Mouse (Mus musculus) embryo, embryonic 9.5 days (tissue): ENCODE measurements at regions not wholly inside any gene's neighbourhood (a gene's known extent, or its start where the extent isn't known, plus 50 kb on each side); places are given as distances from the start of the nearest gene placed in this dataset.
"Not testable (repeated sequence)": the region's sequence is repeated elsewhere in the genome, so short reads cannot be mapped to it uniquely, and the experiment has no call there.

Experiments
- DNase-seq: peaks from one replicate; pipeline ENCODE4 v3.0.0-alpha.2; 2017; ENCODE audit errors: extremely low spot score

DNA sequence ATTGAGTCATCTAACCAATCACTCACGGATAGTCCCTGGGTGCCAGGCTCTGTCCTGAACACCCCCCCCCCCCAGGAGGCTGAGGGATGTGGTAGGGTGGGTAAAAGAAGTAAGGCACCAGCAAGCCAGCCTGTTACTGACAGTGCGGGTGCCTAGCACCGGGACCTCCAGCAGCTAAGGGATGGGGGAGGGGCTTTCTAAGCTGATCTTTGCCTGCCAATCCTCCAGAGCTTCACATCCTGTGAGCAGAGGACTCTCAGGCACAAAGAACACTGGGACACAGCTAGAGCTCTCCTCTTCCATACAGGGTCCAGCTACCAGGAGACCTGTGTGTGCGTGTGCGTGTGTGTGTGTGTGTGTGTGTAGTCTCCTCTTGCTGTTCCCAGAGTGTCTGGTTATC, 215.9 kb downstream of the Matn1 start:
- no peak for DNase-seq

DNA sequence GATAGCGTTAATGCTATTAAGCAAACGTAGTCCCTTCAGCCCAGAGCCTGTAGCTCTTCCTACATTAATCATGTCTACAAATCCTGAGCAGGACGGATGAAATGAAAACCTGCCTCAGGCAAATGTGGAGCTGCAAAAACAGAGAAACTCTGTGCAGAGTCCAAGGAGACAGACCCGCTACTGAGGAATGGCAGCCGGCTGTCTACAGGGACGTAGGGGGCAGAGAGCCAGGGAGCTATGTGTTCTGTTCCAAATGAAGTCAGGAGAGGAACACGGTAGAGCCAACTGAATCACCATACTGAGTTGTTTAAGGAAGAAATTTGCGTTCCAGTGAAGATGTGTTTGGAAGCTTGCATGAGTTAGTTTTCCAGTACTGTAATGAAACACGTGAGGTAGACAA, 217.3 kb downstream of the Matn1 start:
- no peak for DNase-seq

- DNase-seq, result no peak
These were observed 219.7 kb downstream of the Matn1 start for GRCm38 (mm10) chr4:131163782-131164315.

- DNase-seq, result no peak
These were observed 222.5 kb downstream of the Matn1 start for GRCm38 (mm10) chr4:131166574-131167270.

DNA sequence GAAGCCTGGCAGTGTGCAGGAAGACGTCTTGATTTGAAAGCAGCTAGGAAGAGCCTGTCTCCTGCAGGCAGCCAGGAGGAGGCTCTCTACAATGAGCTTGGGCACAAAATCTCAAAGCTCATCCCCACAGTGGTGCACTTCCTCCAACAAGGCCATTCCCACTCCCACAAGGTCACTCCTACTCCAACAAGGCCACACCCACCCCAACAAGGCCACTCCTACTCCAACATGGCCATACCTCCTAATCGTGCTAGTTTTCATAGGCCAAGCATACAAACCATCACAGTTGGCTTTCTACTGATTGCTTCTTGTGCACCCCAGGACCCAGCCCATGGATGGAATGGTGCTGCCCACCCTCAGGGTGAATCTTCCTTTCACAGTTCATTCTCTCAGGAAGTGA, 223.7 kb downstream of the Matn1 start:
- DNase-seq, result no peak

GRCm38 (mm10) chr4:131173783-131174460, 229.7 kb downstream of the Matn1 start:
- DNase-seq, result no peak

- DNase-seq, result no peak
These were observed 232.5 kb downstream of the Matn1 start for GRCm38 (mm10) chr4:131176701-131177100.

GRCm38 (mm10) chr4:131177889-131178288, 233.7 kb downstream of the Matn1 start:
- DNase-seq, result no peak

GRCm38 (mm10) chr4:131178642-131179041, 234.5 kb downstream of the Matn1 start:
- DNase-seq, result not testable (repeated sequence)

DNA sequence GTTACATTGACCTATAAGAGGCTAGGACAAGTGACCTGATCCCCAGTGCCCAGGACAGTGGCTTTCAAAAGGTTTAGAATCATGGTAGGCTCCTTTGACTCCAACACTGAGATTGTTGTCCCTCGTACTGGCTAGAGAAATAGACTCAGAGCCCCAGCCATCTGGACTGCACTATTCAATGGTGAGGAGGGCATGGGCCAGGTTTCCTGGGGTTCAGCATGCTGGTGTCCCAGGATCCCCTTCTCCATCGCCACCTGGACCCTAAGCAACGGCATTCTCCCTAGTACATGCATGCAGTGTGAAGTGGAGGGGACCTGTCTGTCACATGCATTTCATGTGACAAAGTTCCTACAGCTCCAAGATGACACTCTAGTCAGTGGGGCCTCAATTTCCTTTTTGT, 243.9 kb downstream of the Matn1 start:
- DNase-seq, result no peak

DNA sequence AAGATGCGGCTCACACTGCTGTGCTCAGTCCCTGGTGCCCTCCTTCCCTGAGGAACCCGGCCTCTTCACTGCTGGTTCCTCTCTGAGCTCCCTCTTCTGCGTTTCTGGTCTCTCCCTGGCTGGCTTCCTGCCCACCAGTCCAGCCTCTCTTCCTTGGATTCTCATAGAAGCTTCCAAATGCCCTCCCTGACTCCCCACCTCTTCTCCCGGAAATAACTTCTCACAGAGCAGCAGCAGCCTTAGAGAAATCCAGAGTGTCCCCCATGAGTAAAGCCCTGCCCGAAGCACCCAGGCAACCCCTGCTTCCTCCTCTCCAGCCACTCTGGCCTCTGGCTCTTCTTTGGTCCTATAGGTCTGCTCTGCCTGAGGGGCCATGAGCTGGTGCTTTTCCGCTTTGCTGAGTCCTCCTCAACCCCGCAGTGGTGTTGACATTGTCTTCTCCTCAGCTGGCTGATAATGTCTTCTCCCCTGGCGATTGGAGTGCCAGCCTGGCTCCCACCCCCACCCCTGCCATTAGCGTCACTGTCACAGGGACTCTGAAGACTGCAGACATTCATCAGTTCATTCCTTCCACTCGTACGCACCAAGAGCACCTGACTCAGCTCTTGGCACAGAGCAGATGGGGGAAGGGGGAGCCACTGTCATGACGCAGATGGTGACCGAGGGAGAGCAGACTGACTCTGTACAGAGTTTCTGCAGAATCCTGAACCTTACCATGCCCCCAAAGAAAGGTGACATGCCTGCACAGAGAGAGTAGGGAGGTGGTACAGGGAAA, 247.1 kb downstream of the Matn1 start:
- no peak for DNase-seq

DNA sequence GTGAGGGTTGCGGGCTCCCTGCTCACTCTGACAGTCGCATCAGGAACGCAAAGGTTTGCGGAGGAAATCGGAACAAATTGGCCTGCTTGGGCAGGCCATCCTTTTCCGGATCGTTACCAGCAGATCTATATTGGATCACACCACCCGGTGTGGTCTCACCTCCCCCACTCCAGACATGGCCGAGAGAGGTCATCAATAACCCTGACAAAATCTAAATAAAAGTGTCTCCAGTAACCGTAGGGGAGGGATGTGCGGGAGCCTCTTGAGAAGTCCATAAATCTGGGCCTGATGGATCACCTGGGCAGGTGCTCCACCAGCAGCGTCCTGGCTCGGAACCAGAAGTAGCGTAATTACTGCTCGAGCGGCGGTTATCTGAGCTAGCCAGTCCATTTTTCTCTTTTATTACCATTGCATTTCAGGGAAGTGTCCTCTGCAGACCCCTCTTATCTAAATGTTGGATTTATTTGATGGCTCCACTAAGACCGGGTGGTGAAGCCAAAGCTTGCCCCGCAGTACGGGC, 249.8 kb downstream of the Matn1 start:
- DNase-seq, result no peak

DNA sequence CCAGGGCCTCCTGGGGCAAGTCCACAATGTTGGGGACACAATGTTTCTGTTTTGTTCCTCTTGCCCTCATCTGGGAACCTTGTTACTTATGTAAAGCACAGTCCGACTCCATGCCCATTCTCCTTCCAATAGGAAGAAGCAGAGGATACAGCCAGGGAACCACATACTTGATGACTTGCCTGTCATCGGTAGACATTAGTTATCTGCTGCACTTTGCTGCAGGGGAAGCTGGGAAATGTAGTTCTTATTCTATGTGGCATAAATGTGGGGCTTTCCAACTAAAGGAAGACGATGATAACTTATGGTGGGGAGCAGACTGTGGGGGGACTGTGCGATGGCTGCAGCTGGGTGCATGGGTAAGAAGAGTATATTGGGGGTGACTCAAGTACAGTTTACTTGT, 252.0 kb downstream of the Matn1 start:
- DNase-seq, result no peak

- DNase-seq, result no peak
These were observed 259.5 kb downstream of the Matn1 start for GRCm38 (mm10) chr4:131203721-131204120.

DNA sequence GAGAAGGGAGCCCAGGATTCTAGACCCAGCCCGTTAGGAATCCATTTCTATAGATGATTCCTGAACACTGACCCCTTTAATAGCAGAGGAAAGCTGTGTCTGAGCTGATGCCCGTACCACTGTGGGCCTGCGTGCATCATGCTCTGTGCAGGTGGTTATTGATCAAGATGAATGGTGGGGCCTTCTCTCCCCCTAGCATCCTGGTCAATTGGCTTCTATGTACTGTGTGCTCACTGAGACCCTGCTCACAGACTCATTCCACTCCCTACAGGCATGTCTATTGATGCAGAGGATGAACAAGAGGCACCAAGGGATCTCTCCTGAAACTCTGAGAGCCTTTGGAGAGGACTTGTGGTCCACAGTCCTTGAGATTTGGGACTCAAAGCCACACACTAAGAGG, 260.5 kb downstream of the Matn1 start:
- DNase-seq, result no peak

DNA sequence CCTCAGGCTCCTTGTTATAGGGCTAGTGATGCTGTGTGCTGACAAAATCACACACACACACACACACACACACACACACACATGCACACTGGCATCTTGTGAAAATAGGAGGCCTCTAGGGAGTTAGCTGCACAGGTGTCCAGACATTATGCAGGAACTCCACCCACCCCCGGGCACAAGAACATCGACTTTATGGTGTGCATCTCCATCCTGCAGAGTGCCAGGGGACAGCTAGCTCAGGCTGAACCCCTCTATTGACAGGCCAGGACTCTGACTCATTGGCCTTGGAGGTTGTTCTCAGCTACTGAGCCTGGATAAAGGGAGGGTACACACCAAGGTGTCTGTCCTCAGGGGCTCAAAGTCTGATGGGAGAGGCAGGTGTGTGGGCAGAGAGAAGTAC, 260.9 kb downstream of the Matn1 start:
- DNase-seq, result no peak

DNA sequence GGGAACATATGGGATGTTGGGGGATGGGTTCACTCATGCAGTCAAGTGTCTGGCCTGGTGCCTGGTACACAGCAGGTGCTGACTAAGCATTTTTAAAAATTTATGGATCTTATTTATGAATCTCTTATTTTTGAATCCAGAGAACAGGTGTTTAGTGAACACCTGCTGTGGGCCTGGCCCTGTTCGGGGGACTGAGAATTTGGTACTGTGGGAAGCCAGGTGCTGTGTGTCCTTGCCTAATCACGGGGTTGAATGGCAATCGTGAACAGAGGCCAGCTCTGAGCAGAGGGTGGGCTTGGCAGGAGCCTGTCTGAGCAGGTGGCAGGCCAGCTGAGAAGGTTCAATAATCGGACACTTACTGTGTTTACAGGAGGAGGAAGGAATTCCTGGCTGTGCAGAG, 261.5 kb downstream of the Matn1 start:
- no peak for DNase-seq

DNA sequence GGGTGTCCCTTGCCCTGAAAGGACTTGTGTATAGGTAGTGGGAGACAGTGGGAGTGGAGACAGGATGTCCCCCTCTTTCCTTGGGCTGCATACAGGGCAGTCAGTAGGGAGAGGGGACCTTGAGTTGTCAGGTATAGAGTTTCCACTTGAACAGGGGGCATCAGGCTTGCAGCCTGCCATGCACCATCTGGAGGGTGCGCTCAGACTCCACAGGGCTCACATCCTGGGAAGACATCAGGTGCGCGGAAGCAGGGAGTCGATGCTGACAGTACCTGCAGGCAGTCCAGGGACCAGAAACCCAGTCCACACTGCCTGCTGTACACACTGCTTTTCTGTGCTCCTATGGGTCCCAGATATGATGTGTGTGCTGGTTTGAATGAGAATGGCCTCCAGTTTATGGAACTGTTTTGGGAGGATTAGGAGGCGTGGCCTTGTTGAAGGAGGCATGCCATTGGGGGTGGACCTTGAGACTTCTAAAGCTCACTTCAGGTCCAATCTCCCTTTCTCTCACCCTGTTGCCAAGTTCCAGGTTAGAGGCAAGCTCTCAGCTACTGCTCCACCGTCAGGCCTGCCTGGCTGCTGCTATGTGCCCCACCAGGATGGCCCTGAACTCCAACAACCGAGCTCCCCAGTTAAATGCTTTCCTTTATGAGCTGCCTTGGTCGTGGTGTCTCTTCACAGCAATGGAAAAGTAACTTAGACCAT, 262.1 kb downstream of the Matn1 start:
- no peak for DNase-seq

DNA sequence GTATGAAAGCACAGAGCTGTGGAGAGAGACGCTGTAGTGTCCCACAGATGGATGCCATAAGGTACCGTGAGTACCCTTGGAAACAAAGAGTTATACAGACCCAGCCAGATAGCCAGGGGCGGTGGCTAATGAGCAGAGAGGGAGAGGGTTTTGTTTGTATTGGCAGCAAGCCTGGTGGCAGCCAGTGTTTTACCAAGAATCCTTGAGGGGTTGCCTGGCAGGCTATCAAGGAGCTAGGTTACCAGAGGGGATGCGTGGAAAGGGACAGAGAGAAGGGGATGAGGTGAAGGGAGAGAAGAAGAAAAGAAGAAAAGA, 262.7 kb downstream of the Matn1 start:
- DNase-seq, result no peak

GRCm38 (mm10) chr4:131207249-131207648, 263.1 kb downstream of the Matn1 start:
- no peak for DNase-seq

DNA sequence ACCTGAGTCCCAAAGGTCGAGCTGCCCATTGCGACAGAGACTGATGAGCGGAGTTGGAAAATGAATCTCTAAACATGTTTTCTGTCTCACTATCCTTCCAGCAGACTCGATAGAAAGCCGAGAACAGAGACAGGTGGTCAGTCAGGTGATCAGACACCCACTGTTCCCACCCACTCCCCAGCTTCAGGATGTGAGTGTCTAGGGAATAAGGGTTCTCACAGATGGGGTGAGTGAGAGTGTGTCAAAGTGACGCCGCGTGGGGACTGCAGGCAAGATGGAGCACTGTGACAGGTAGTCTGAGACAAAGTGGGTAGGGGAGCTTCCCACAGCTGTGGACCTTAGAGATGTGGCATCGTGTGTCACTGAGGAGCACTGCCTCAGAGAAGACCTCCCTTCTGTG, 264.0 kb downstream of the Matn1 start:
- no peak for DNase-seq

- no peak for DNase-seq
These were observed 264.5 kb downstream of the Matn1 start for GRCm38 (mm10) chr4:131208637-131209036.
